Mouse (Mus musculus) ES-E14 (cell line): ENCODE data around the gene Midn.
"Not testable (repeated sequence)": the region's sequence is repeated elsewhere in the genome, so short reads cannot be mapped to it uniquely, and the experiment has no call there.

ENCODE experiments used
- CHD2 ChIP-seq: IDR thresholded peaks from 2 replicates; pipeline ENCODE4 v1.6.1; 2014; ENCODE audit warnings: mild to moderate bottlenecking, low read depth, low read length, inconsistent platforms
- HCFC1 ChIP-seq: IDR thresholded peaks from 2 replicates; pipeline ENCODE4 v1.6.1; 2012; ENCODE audit warnings: low read length, inconsistent platforms, borderline replicate concordance; ENCODE audit not compliant: insufficient read depth
- MAFK ChIP-seq: IDR thresholded peaks from 2 replicates; pipeline ENCODE4 v1.6.1; 2014; ENCODE audit warnings: mild to moderate bottlenecking, low read depth, low read length, inconsistent platforms; ENCODE audit not compliant: insufficient read depth

DNA sequence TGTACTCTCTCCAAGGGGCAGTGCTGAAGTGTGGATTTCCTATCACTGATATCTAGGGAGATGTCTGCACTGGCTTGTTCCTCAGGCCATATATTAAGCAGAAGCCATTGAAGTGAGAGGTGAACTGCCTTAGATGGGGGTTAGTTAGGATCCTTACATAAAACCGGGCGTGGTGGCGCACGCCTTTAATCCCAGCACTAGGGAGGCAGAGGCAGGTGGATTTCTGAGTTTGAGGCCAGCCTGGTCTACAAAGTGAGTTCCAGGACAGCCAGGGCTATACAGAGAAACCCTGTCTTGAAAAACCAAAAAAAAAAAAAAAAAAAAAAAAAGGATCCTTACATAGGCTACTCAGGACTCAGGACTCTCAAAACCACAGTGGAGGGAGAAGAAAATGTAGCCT lies 18.1 kb downstream of the Midn start:
- not testable (repeated sequence) for TF ChIP-seq MAFK, HCFC1, CHD2
